Mouse (Mus musculus) midbrain, postnatal 0 days (tissue): ENCODE measurements around the gene Mlec. TPM values are rescaled to one million over a fixed set of nuclear protein-coding genes. Genes with fewer than 3 reads are reported as not detected.

Experiments used
- ATAC-seq: fragments of 200-750 bp; cut with Nextera tagmentation; 2 replicates; pipeline ENCODE4 v1.8.0; 2017; ENCODE audit warnings: moderate number of reproducible peaks, mild to moderate bottlenecking, moderate TSS enrichment, moderate library complexity; ENCODE audit not compliant: low FRiP score
- DNase-seq: peaks from one replicate; pipeline ENCODE4 v3.0.0-alpha.2; 2015; ENCODE audit warnings: low spot score
- H3K27ac ChIP-seq: fragments of 300-500 bp; sonication (generic); 2 replicates; pipeline ENCODE4 v1.5.1; 2014; ENCODE audit warnings: low read depth, mild to moderate bottlenecking, low read length, mixed read lengths
- H3K27me3 ChIP-seq: fragments of 300-500 bp; sonication (generic); 2 replicates; pipeline ENCODE4 v1.6.1; 2014; ENCODE audit warnings: low read length, control low read depth, mixed read lengths; ENCODE audit not compliant: insufficient read depth
- H3K36me3 ChIP-seq: fragments of 300-500 bp; sonication (generic); 2 replicates; pipeline ENCODE4 v1.6.1; 2014; ENCODE audit warnings: low read length, control low read depth, mixed read lengths; ENCODE audit not compliant: insufficient read depth
- H3K4me1 ChIP-seq: fragments of 300-500 bp; sonication (generic); 2 replicates; pipeline ENCODE4 v1.6.1; 2014; ENCODE audit warnings: mild to moderate bottlenecking, control low read depth, antibody characterized with exemption, low read length, mixed read lengths; ENCODE audit not compliant: insufficient read depth
- H3K4me2 ChIP-seq: fragments of 300-500 bp; sonication (generic); 2 replicates; pipeline ENCODE4 v1.6.1; 2014; ENCODE audit warnings: low read depth, mild to moderate bottlenecking, low read length, mixed read lengths; ENCODE audit not compliant: poor library complexity, severe bottlenecking
- H3K4me3 ChIP-seq: fragments of 300-500 bp; sonication (generic); 2 replicates; pipeline ENCODE4 v1.5.1; 2014; ENCODE audit warnings: low read depth, mild to moderate bottlenecking, low read length, moderate library complexity
- H3K9ac ChIP-seq: fragments of 300-500 bp; sonication (generic); replicated peaks from 2 replicates; pipeline ENCODE4 v1.6.1; 2014; ENCODE audit warnings: mild to moderate bottlenecking, low read length, moderate library complexity, mixed read lengths; ENCODE audit not compliant: poor library complexity, severe bottlenecking
- H3K9me3 ChIP-seq: fragments of 300-500 bp; sonication (generic); 2 replicates; pipeline ENCODE4 v1.6.1; 2016; ENCODE audit warnings: low read length, control low read depth
- CTCF ChIP-seq: IDR thresholded peaks from 2 replicates; pipeline ENCODE4 v1.5.1; 2016; ENCODE audit warnings: antibody characterized with exemption, mild to moderate bottlenecking
- WGBS: fragments of 180-500 bp; shearing (Covaris S2); extraction: QIAGEN DNeasy Blood & Tissue Kit; methylation state at CpG from one replicate; pipeline ENCODE4 v1.1.7; 2014; 5-methylcytosine and 5-hydroxymethylcytosine counted together
- polyA plus RNA-seq: library from polyadenylated mRNA; unstranded; fragments of >200 nt; fragmentation: Nextera tagmentation; extraction: Ambion mirVana; gene quantifications from 2 replicates; pipeline ENCODE4 v1.2.1, GENCODE M21; 2015
- total RNA-seq: library from RNA; depleted of rRNA; stranded (reverse); fragments of >200 nt; gene quantifications from 2 replicates; pipeline ENCODE4 v1.2.3, GENCODE M21; 2014

Mlec gene
- total and polyA plus RNA-seq, 2 experiments from 2014 or later, result 16.2 to 64.6 TPM

DNA sequence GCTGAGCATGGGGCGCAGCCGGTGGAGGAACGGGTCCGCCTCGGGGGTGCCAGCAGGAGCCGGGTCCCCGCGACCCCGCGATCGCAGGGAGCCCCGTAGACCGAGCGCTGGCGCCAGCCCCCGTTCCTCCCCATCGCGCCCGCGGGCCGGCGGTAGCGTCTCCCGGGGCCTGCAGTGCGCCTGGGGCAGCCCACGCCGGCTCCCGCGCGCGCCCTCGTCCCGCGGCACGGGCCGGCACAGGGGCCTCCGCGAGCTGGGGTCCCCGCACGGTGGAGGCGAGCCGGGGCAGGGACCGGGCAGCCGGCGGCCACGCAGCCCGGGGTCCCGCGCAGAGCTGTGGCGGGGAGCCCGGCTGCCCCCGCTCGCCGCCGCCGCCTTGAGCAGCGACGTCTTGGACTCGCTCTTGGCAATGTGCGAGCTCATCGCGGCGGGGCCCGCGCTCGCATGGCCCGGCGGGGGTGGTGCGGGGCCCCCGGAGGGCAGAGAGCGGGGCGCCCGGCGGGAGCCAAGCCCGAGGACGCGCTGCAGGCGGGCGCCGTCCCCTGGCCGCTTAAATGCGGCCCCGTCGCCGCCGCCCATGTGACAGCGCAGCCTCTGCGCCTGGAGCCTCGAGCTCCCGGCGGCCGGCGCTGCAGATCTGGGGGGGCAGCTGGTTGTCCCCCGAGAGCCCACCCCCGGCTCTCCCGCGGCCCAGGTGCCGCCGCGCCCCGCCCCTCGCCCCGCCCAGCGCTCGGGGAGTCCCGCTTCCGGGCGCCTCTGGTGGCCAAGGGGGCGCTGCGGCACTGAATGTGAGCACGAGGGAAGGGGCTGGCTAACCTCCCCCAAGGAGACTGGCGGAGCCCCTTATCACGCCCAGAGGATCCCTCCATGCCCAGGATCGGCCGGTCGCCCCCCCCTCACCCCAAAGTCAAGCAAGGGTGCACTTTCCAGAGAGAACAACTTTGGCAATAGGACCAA is 36.0 kb upstream of the Mlec start, which contains the start of gene Cabp1:
TSS of gene Cabp1 (minus strand) at position 713 of the 957 bp plus-strand sequence.
- no peak within 1 kb of the TSS; the same call in 1 of the 2 replicates for H3K27ac ChIP-seq
- DNase-seq, result peak; percentile 57
- H3K36me3 ChIP-seq, result no peaks in the 10 kb centered on the region
- H3K9ac ChIP-seq, result peak within 1 kb of the TSS; percentile 87
- peak; percentile 71 for ATAC-seq
- WGBS, result under 1% methylated on average over 39 of the region's 116 CpGs
- peak within 1 kb of the TSS; percentile 99 for H3K4me2 ChIP-seq
- peak within 1 kb of the TSS; percentile 66 for H3K4me3 ChIP-seq
- H3K9me3 ChIP-seq, result no peaks in the 10 kb centered on the region
- H3K27me3 ChIP-seq, result peaks cover 24% of the 10 kb centered on the region
- peaks cover 7% of the 10 kb centered on the region for H3K4me1 ChIP-seq
- TF ChIP-seq CTCF, result peak; percentile 62

DNA sequence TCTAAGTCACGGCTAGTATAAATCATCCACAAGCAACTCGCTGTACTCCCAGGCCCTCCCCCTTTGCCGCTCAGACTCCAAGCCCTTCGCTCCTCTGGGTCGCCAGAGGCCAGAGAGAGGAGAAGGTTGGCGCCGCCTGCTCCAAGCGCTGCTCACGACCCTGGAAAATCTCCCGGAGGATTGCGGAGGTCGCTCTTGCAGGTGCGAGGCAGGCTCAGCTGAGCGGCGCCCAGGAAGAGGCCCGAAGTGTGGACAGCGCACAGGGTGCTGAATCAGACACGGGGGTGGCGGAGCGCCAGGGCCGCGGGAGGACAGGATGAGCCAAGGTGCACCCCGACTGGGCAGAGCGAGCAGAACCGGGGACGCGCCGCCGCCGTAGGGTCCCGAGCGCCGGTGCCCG is 35.2 kb upstream of the Mlec start:
- WGBS, result 0% methylated on average over 34 of the region's 34 CpGs
- Histone ChIP-seq H3K36me3 (no peaks in the 10 kb centered on the region), H3K4me3 (peak overlapping the region; percentile 66), H3K4me2 (peak overlapping the region; percentile 99), H3K27ac (no peak overlapping the region), H3K27me3 (peaks cover 24% of the 10 kb centered on the region), H3K9ac (peak overlapping the region; percentile 87), H3K4me1 (peaks cover 7% of the 10 kb centered on the region), H3K9me3 (no peaks in the 10 kb centered on the region)
- ATAC-seq, result 0 out of 2 replicates have a peak, but pooled peaks have one; percentile 12
- DNase-seq, result no peak
- no peak; the same call in 1 of the 2 replicates for TF ChIP-seq CTCF

DNA sequence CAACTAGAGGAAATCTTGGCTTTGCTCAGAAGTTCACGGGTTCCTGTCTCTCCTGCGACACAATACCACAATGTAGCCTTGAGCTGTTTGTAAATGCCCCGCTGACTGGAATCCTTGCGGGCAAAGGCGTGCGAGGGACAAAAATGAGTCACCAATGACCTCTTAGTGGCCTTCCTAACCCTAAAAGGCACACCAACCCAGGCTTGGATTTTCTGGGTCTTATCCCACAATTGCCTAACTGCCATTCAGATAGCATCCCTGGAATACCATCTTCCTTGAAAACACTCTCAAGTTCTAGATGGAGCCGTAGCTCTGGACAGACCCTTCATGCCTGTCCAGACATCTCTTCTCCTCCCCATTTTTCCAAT is 34.8 kb upstream of the Mlec start:
- peaks cover 7% of the 10 kb centered on the region for H3K4me1 ChIP-seq
- peak overlapping the region; percentile 66 for H3K4me3 ChIP-seq
- WGBS, result 15% methylated on average over 7 of the region's 7 CpGs
- H3K4me2 ChIP-seq, result peak overlapping the region; percentile 99
- ATAC-seq (no peak), DNase-seq (no peak)
- H3K9me3 ChIP-seq, result no peaks in the 10 kb centered on the region
- peaks cover 24% of the 10 kb centered on the region for H3K27me3 ChIP-seq
- H3K27ac ChIP-seq, result no peak overlapping the region
- no peaks in the 10 kb centered on the region for H3K36me3 ChIP-seq
- H3K9ac ChIP-seq, result peak overlapping the region; percentile 87; the same call in 1 of the 2 replicates
- TF ChIP-seq CTCF, result no peak

DNA sequence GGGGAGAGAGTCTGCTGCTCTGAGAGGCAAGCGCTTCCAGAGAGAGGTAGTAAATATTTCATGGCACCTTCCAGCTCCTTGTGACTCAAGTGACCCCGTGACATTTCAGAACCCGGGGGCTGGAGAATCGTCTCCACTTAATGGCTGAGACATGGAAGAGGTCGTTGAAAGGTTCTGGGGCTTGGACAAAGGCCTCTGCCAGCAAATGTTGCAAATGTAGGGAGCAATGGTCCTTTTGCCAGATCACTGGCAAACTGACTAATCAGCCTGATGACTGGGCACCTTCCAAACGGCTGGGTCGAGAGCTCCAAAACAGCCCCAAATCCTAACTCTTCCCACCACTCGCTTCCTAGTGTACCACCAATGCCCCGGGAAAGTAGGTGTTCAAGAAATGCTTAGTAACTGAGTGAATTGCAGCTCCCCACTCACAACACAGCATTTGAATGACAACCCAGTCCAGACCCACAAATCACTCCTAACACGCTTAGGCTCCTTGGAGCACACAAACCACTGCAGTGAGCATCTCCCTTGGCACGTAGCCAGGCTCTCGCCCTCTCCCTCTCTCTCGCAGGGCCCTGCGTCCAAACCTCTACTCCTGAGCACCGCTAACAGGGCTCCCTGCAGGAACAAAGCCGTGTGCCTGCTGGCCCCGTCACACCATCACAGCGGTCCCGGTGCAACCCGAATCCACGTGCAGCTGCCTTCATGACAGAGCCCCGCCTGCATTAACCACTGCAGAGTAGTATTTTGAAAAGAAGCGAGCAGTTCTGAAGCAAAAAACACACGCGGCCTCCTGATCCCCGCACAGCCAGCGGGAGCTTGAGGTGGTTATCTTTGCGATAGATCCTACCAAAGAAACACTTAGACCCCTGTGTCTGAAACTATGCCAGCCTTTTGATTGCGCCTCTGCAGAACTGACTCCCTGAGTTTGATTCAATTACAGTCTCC is 34.2 kb upstream of the Mlec start:
- Histone ChIP-seq H3K4me3 (peak overlapping the region; percentile 66), H3K27ac (no peak overlapping the region), H3K4me1 (peaks cover 7% of the 10 kb centered on the region), H3K4me2 (peak overlapping the region; percentile 99), H3K36me3 (no peaks in the 10 kb centered on the region), H3K27me3 (peaks cover 24% of the 10 kb centered on the region), H3K9me3 (no peaks in the 10 kb centered on the region), H3K9ac (no peak overlapping the region)
- WGBS, result 13% methylated on average over 29 of the region's 29 CpGs
- DNase-seq, result no peak
- ATAC-seq, result no peak
- no peak for TF ChIP-seq CTCF

DNA sequence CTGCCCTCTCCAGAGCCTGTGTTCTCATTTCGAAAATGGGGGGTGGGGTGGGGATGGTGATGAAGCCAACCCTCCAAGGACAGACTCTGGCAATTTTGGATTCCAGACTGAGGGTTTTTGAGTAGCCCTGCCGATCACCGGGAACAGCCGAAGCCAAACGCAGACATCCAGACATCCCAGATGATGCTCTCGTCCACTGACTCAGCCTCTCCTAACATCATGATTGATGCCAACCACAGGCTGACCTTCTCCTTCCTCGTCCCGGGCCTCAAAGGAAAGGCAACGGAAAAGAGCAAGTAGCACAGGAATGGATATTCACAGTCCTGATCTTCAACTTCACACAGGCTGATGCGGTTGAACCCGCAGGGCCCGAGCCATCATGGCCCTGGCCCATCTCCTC is 32.1 kb upstream of the Mlec start:
- Histone ChIP-seq H3K4me2 (no peak overlapping the region), H3K27ac (no peak overlapping the region), H3K9me3 (no peaks in the 10 kb centered on the region), H3K27me3 (peaks cover 24% of the 10 kb centered on the region), H3K4me3 (no peak overlapping the region), H3K9ac (no peak overlapping the region), H3K4me1 (peaks cover 11% of the 10 kb centered on the region), H3K36me3 (no peaks in the 10 kb centered on the region)
- DNase-seq (no peak), ATAC-seq (no peak)
- WGBS, result 89% methylated on average over 12 of the region's 12 CpGs
- TF ChIP-seq CTCF, result no peak
